Mouse (Mus musculus) megakaryocyte progenitor cell, adult 5-6 weeks (primary cell): Measurements from ENCODE around the gene A630001G21Rik. TPM values are rescaled to one million over a fixed set of nuclear protein-coding genes. Genes with fewer than 3 reads are reported as not detected.
A peak's percentile ranks its signal among the peaks of the same experiment; 100 is the strongest.
"Not testable (repeated sequence)": the region's sequence is repeated elsewhere in the genome, so short reads cannot be mapped to it uniquely, and the experiment has no call there.

Experiments
- ATAC-seq: replicated peaks from 2 replicates; pipeline ENCODE4 v1.8.0; 2016; ENCODE audit warnings: mild to moderate bottlenecking, moderate TSS enrichment, inconsistent platforms; ENCODE audit not compliant: poor library complexity
- total RNA-seq, 2 experiments: library from RNA; stranded (forward) in 1 of 2; stranded (reverse) in 1 of 2; fragments of 157-497, 149-512 nt in 1 of 2; fragments of 200-1000 nt in 1 of 2; gene quantifications; 2 replicates each; pipeline versions ENCODE4 v1.2.3 to v1.2.4; 2015 to 2017

A630001G21Rik gene
- total RNA-seq (2015) (81.4 and 86.3 TPM in 2 replicates), total RNA-seq (2017) (57.5 and 65.8 TPM in 2 replicates)

DNA sequence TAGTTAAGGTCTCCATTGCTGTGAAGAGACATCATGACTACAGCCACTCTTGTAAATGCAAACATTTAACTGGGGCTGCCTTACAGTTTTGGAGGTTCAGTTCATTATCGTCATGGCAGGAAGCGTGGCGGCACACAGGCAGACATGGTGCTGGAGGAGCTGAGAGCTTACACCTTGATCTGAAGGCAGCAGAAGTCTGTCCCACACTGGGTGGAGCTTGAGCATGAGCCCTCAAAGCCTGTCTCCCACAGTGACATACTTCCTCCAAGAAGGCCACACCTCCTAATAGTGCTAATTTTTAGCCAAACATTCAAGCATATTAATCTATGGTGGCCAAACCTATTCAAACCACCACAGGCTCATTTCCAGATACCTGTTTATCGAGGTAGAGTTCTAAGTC, at the start of gene A630001G21Rik:
Gene A630001G21Rik, minus strand, starts transcription at position 208 of the 400 bp plus-strand sequence.
- no peak for ATAC-seq

DNA sequence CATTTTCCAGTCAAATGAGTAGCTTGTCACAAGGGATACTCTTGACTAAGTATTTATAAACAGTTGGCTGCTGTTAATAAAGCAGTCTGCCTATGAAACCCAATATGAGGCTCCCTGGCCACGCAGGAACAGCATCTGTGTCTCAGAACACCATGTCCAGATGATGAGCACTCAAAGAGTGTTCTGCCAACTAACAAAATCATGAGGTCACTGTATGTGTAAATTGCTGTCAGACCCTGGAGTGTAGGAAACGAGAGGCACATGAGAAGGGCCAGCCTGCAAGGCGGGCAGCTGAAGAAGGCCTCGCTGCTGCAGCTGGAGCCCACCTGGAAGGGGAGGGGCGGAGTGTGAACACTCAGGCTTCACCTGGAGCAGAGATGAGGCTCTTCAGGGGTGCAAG, 48.7 kb upstream of the A630001G21Rik start:
- no peak for ATAC-seq

- ATAC-seq = no peak
Measured at GRCm38 (mm10) chr1:85824905-85825304, 46.5 kb upstream of the A630001G21Rik start.

DNA sequence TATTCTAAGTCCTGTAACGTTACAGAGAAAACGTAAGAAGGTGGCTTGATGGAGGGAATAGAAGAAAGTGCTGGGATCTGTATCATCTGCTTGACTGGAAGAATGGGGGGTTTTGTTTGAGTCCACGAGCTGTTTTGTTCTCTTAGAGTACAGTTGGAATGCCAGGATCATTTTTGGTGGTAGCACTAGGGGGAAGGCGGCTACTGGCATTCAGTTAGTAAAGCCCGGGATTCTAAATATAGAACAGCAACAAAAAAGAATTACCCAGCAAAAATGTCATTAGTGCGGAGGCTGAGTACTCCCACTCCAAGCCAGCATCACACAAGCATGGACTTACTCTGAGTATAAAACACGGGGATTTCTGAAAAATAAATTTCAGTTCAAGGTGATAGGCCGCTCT, 43.8 kb upstream of the A630001G21Rik start:
- ATAC-seq = no peak

DNA sequence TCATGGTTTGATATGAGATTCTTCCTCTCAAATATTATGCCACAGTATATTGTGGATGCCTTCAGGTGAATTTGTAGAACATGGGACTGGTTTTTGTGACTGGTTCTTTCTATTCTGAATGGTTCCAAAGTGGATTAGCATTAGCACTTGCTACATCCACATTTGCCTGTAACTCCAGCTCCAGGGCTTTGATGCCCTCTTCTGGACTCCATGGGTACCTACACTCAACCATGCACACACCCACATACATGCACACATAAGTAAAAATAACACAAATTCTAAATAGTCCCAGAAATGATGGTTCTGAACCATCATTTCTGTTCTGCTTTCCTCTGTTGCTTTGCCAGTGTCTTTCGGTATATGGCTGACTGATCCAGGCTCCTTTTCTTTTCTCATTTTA, 41.3 kb upstream of the A630001G21Rik start:
- no peak; the same call in 1 of the 2 replicates for ATAC-seq

GRCm38 (mm10) chr1:85818121-85818520, 39.7 kb upstream of the A630001G21Rik start:
- ATAC-seq = no peak

GRCm38 (mm10) chr1:85814213-85814612, 35.8 kb upstream of the A630001G21Rik start:
- not testable (repeated sequence) for ATAC-seq

GRCm38 (mm10) chr1:85810787-85811186, 32.3 kb upstream of the A630001G21Rik start:
- ATAC-seq = no peak

GRCm38 (mm10) chr1:85810343-85810742, 31.9 kb upstream of the A630001G21Rik start:
- no peak for ATAC-seq

DNA sequence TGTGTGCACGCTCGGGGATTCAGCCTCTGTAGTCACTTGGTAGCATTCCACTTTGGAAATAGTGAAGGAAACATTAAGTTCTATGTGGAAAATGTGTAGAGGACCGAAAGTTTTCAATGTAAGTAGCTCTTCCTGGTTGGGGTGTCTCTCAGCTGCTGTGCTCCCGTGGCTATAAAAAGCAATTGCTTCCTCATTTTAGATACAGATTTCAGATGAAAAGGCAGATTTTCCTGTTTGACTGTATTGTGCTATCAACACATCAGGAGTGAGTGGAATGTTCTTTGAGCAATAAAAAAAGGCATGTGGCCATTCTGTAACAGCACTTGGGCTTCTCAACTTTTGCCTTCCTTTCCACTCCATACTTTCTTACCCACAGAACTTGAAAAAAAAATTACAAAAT, 30.8 kb upstream of the A630001G21Rik start:
- ATAC-seq = peak; percentile 64; the same call in 1 of the 2 replicates

GRCm38 (mm10) chr1:85804551-85804950, 26.1 kb upstream of the A630001G21Rik start:
- ATAC-seq = no peak

GRCm38 (mm10) chr1:85802517-85802916, 24.1 kb upstream of the A630001G21Rik start:
- ATAC-seq = no peak

DNA sequence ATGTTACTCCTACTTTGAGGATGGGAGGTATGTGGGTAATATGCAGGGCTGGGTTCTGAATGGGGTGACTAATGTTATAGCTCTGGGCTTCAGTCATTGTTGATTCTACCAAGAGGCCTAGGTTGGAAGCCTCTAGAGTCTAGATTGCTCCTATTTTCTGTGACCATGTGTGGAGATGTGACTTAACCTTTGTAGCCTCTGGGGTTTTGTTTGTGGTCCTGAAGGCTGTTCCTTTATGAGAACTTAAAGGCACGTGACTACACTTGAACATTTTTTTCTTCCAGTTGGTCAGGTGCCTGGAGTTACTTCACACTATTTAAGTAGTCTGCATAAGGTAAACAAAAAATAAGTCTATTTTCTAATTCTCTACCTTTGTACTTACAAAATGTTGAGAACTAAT, 21.3 kb upstream of the A630001G21Rik start:
- 0 out of 2 replicates have a peak, but pooled peaks have one; percentile 11 for ATAC-seq

DNA sequence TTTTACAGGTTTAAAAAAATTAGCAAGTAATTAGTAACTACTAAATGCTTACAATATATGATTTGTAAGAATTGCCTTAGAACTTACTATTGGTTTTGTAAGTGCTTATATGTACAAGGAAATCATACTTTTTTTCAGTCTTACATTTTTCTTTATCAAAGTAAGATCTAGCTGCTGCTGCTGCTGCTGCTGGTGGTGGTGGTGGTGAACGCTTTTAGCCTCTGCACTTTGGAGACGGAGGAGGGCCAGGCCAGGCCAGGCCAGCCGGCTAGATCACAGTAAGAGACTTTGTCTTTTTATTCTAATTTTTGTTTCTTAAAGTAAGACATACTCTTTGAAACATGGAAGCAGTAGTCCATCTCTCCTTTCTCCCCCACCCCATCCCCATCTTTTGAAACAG, 16.8 kb upstream of the A630001G21Rik start:
- no peak for ATAC-seq

DNA sequence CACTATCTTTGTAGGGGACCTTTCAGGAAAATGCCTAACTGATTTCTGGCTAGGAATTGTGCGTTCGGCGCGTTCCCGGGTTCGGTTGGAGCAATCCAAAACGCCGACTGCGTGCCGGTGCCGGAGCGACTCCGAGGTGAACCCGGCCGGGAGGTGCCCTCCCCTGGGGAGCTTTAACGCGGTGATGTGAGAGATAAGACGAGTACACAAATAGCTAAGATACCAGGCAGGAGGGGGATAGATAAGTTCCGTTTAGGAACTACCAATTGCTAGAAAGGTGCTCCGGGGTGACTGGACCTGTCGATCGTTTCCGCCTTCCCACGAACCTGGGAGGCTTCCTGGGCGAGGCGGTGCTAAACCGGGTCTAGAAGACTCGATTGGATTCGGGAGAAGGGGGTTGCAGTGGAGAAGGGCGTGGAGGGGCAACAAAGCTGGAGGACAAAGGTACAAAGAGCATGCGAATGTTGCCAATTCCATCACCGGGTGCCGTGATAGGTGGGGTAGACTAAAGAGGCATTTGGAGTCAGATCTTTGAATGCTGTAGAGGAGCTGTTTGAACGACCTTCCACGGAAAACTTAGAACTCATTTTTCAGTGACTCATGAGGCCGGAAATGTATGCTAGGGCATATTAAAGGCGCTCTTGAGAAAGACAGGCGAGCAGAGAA, 15.8 kb upstream of the A630001G21Rik start:
- peak; percentile 54 for ATAC-seq

DNA sequence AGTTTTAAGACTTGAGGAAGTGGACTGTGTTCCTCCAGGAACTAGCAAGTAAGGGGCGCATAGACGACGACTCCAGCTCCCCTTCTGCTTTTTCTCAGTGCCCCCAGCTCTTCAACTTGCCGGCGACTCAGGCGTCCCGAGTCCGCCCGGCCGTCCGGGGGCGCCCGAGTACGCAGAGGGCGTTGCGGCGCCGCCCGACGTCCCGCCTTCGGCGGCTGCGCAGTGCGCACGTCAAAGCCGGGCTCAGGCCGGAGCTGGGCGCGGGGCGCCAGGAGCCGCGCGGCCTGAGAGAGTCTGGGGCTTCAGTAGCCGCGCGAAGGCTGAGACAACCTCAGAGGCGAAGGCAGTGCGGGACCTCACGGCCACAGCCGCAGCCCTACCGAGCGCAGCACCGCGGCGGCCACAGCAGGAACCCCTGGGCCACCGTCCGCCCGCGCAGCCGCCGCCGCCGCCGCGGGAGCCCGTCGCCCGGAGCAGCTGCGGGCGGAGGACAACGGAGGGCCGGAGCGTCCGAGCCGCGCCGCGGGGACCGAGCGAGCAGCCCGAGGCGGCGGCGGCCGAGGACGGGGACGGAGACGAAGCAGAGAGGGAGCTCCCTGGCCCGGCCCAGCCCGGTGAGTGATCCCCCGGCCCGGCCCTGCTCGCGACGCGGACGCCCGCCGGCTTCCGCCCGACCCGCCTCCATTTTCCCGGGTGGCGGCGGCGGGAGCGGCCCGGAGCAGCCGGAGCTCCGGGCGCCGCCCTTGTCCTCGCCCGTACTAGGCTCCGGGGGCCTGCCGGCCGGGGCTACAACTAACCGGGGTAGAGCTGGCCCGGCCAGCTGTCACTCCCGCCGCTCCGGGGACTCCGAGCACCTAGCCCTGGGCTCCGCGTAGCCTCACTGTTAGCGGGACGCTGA, 15.0 kb upstream of the A630001G21Rik start, which contains the start of gene Cab39:
Gene Cab39, plus strand, starts transcription at position 234 of the 898 bp plus-strand sequence.
- peak; percentile 93 for ATAC-seq

DNA sequence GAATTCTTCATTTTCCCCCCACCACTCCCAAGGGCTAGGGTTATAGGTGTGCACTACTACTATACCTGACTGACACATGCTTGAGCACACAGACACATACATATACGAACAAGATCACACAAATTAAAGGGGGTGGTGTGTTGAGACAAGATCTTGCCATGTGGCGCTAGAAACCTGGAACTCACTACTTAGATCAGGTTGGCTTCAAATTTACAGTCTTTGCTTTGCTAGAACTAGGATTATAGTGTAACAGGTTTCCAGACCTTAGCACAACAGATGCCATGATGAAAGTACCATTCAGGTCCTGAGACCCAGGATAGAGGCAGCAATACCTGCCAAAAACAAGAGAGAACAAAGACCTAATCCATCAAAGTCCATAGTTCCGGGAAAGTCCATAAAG, 13.0 kb upstream of the A630001G21Rik start:
- ATAC-seq = no peak

DNA sequence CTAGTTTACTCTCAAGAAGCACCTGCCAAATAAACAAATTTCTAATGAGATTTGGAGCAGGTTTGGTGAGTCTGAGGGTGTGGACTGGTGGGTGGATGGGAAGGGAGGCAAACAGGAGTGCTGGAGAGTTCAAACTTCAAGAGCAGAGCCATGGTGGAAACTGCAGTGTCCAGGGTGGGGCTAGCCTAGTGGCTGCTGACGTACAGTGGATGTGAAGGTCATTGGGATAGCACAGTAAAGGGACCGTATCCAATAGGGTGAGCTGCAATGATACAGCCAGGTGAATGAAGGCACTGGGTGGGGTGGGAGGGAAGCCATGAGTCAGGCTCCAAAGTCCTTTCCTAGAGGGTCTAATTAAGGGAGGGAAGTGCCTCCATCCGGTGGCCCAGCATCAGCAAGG, 12.1 kb upstream of the A630001G21Rik start:
- no peak for ATAC-seq

GRCm38 (mm10) chr1:85779428-85780180, 1.2 kb upstream of the A630001G21Rik start:
- peak; percentile 96 for ATAC-seq

DNA sequence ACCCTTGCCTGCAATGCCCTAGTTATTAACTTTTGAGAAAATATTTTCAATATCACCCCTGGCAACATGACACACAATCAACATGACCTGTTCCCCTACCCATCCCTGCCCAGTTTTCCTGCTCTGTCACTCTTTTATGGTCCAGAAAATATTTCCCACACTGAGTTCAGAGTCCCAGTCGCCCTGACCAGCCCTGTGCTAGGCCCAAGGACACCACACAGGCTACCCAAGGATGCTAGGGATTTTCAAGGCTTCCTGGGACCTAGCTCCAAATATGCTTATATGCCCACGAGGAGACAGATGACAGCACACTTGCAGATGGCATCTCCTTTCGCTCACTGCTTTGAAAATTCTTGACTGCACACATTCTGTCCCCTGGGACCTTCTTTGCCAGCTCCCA, 569 bp upstream of the A630001G21Rik start:
- ATAC-seq = no peak

DNA sequence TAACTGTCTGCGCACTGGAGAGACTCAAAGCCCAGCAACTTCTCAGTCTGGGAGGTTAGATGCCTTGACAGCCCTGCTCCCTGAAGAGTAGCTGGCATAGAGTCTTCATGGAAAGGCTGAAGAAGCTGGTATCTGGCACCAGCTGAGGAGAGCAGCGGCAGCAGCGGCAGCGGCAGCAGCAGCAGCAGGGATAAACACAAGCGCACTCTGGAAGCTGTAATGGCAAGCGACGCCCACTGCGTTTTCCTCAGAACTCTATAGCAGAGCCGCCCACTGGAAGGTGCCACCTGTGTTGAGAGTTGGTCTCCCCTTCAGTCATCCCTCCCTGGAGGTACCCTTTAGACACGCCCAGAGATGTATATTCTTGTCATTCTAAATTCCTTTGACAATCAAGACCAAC, 2.3 kb downstream of the A630001G21Rik start:
- no peak for ATAC-seq
